Mouse (Mus musculus) gastrocnemius, adult 8-10 months (tissue): ENCODE measurements at regions not wholly inside any gene's neighbourhood (a gene's known extent, or its start where the extent isn't known, plus 50 kb on each side); places are given as distances from the start of the nearest gene placed in this dataset.

Source experiments
- DNase-seq, 2 experiments: peaks; one replicate each; pipeline ENCODE4 v3.0.0; 2022; ENCODE audit warnings: low spot score in 2 of 2

- peak in 1 of 2 experiments; percentile 24 for DNase-seq
Observed at GRCm38 (mm10) chr10:96308713-96309445, 172.5 kb downstream of the Gm5426 start.

GRCm38 (mm10) chr10:96309766-96310165, 173.4 kb downstream of the Gm5426 start:
- no peak for DNase-seq

- no peak for DNase-seq
Observed at GRCm38 (mm10) chr10:96325297-96325696, 188.9 kb downstream of the Gm5426 start.

- no peak for DNase-seq
Observed at GRCm38 (mm10) chr10:96330639-96331487, 194.5 kb downstream of the Gm5426 start.

- DNase-seq = peak; percentile 9 to 31
Observed at GRCm38 (mm10) chr10:96332731-96333201, 196.4 kb downstream of the Gm5426 start.

GRCm38 (mm10) chr10:96333224-96333623, 196.8 kb downstream of the Gm5426 start:
- DNase-seq = no peak

- no peak for DNase-seq
Observed at GRCm38 (mm10) chr10:96336271-96336670, 199.9 kb downstream of the Gm5426 start.

GRCm38 (mm10) chr10:96337088-96337666, 200.8 kb downstream of the Gm5426 start:
- no peak for DNase-seq

GRCm38 (mm10) chr10:96337797-96338608, 201.6 kb downstream of the Gm5426 start:
- DNase-seq = no peak

GRCm38 (mm10) chr10:96338609-96338978, 202.2 kb downstream of the Gm5426 start:
- no peak for DNase-seq

- DNase-seq = no peak
Observed at GRCm38 (mm10) chr10:96342476-96342875, 206.1 kb downstream of the Gm5426 start.

GRCm38 (mm10) chr10:96343666-96344065, 207.3 kb downstream of the Gm5426 start:
- no peak for DNase-seq

- DNase-seq = no peak
Observed at GRCm38 (mm10) chr10:96350692-96351091, 214.3 kb downstream of the Gm5426 start.

GRCm38 (mm10) chr10:96351320-96351719, 214.9 kb downstream of the Gm5426 start:
- no peak for DNase-seq

GRCm38 (mm10) chr10:96356980-96357624, 220.7 kb downstream of the Gm5426 start:
- no peak for DNase-seq

GRCm38 (mm10) chr10:96357632-96358031, 221.2 kb downstream of the Gm5426 start:
- no peak for DNase-seq

- no peak for DNase-seq
Observed at GRCm38 (mm10) chr10:96358984-96359383, 222.6 kb downstream of the Gm5426 start.

- no peak for DNase-seq
Observed at GRCm38 (mm10) chr10:96362211-96362610, 225.8 kb downstream of the Gm5426 start.

GRCm38 (mm10) chr10:96363867-96364266, 227.5 kb downstream of the Gm5426 start:
- no peak for DNase-seq

- DNase-seq = no peak
Observed at GRCm38 (mm10) chr10:96365101-96365500, 228.7 kb downstream of the Gm5426 start.

- DNase-seq = no peak
Observed at GRCm38 (mm10) chr10:96366871-96367270, 230.5 kb downstream of the Gm5426 start.
